Mouse (Mus musculus) R1 (cell line): ENCODE data around the gene Tdrd12.
A peak's percentile ranks its signal among the peaks of the same experiment; 100 is the strongest.
"Not testable (repeated sequence)": the region's sequence is repeated elsewhere in the genome, so short reads cannot be mapped to it uniquely, and the experiment has no call there.

Source experiments
- DNase-seq: peaks from one replicate; pipeline ENCODE4 v3.0.0-alpha.2; 2018; ENCODE audit warnings: low read depth, low spot score

The Tdrd12 gene

GRCm38 (mm10) chr7:35537562-35537961, at the start of gene Tdrd12:
TSS of gene Tdrd12 (minus strand) at chr7:35537745.
- DNase-seq, result peak; percentile 90

- no peak for DNase-seq
These were observed 49.4 kb upstream of the Tdrd12 start for GRCm38 (mm10) chr7:35586906-35587445.

- peak; percentile 99 for DNase-seq
These were observed 48.7 kb upstream of the Tdrd12 start, which contains the start of gene Ankrd27 for GRCm38 (mm10) chr7:35586055-35586905. TSS of gene Ankrd27 (plus strand) at chr7:35586244.

GRCm38 (mm10) chr7:35585191-35586054, 47.9 kb upstream of the Tdrd12 start, which contains the start of gene Rgs9bp:
TSS of gene Rgs9bp (minus strand) at chr7:35585582.
- peak; percentile 87 for DNase-seq

GRCm38 (mm10) chr7:35584786-35585190, 47.2 kb upstream of the Tdrd12 start:
- peak; percentile 59 for DNase-seq

- no peak for DNase-seq
These were observed 46.7 kb upstream of the Tdrd12 start for GRCm38 (mm10) chr7:35584068-35584785.

GRCm38 (mm10) chr7:35583476-35584025, 46.0 kb upstream of the Tdrd12 start:
- DNase-seq, result no peak

- peak; percentile 74 for DNase-seq
These were observed 45.2 kb upstream of the Tdrd12 start for GRCm38 (mm10) chr7:35582719-35583118.

- peak; percentile 89 for DNase-seq
These were observed 42.3 kb upstream of the Tdrd12 start for GRCm38 (mm10) chr7:35579849-35580248.

GRCm38 (mm10) chr7:35570883-35571282, 33.3 kb upstream of the Tdrd12 start:
- peak; percentile 21 for DNase-seq

- not testable (repeated sequence) for DNase-seq
These were observed 32.2 kb upstream of the Tdrd12 start for GRCm38 (mm10) chr7:35569724-35570123.

GRCm38 (mm10) chr7:35565965-35566364, 28.4 kb upstream of the Tdrd12 start:
- DNase-seq, result not testable (repeated sequence)

- DNase-seq, result not testable (repeated sequence)
These were observed 27.3 kb upstream of the Tdrd12 start for GRCm38 (mm10) chr7:35564872-35565271.

- no peak for DNase-seq
These were observed 26.7 kb upstream of the Tdrd12 start for GRCm38 (mm10) chr7:35564067-35564865.

- no peak for DNase-seq
These were observed 25.5 kb upstream of the Tdrd12 start for GRCm38 (mm10) chr7:35563071-35563470.

GRCm38 (mm10) chr7:35559838-35560237, 22.3 kb upstream of the Tdrd12 start:
- no peak for DNase-seq

GRCm38 (mm10) chr7:35558681-35559080, 21.1 kb upstream of the Tdrd12 start:
- DNase-seq, result no peak

GRCm38 (mm10) chr7:35557577-35557976, 20.0 kb upstream of the Tdrd12 start:
- no peak for DNase-seq

GRCm38 (mm10) chr7:35556905-35557304, 19.4 kb upstream of the Tdrd12 start:
- no peak for DNase-seq

- DNase-seq, result no peak
These were observed 18.7 kb upstream of the Tdrd12 start, which contains the start of gene Nudt19 for GRCm38 (mm10) chr7:35556205-35556603. TSS of gene Nudt19 (minus strand) at chr7:35556304.
